Mouse (Mus musculus) mesoderm, embryonic 11.5 days (tissue): ENCODE measurements at regions not wholly inside any gene's neighbourhood (a gene's known extent, or its start where the extent isn't known, plus 50 kb on each side); places are given as distances from the start of the nearest gene placed in this dataset.

Experiments
- DNase-seq: peaks from one replicate; pipeline ENCODE4 v3.0.0-alpha.2; 2012; ENCODE audit warnings: low read depth, low spot score

DNA sequence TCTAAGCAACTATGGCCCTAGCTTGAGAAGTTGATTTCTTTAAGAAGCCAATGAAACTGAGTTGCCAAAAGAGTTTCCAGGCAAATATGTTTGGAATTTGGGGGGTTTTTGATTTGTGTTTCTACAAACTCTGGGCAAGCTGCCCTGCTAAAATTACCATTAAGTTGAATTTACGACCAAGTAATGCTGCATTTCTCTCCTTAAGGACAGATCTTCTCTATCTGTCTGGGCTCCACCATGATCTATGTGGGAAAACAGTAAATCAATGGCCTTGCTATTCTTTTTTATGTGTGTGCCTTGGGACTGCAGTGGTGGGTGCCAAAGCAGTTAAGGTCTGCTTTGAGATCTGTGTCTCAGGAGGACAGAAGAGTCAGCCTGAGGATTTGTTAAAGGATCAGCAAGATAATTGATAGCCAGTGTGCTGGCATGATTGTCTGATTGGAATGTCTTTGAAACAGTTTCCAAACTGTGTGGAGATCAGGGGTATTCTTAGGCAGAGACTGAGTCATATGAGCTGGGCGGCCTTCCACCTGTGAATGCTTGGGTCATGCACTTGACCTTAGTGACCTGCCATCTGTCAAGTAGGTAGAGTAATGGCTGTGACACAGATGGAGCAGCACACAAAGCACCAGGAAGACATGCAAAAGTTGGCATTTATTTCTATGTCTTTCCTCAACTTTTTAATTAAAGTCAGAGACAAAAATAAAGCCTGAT lies 91.1 kb upstream of the Pmch start:
- peak; percentile 70 for DNase-seq

DNA sequence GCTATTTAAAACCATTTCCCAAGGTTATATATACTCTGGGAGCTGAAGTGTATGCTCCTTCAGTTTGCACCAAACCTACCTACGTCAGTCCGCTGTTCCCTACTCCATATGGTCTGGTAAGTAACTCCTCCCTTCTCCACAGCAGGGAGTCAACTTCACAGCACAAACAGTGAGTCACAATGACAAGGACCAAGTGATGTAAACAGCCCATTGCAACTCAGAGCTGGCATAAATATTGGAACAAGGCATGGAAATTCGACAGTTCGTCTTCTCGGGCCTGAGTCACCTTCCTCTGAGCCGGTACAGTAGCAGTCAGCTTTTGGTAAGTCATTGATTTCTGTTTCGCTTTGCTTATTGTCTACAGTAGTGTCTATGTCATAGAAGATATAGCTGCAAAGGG lies 82.2 kb upstream of the Pmch start:
- DNase-seq = no peak

GRCm38 (mm10) chr10:88010866-88011265 lies 80.0 kb upstream of the Pmch start:
- no peak for DNase-seq

- DNase-seq = no peak
These were observed 58.9 kb upstream of the Pmch start for GRCm38 (mm10) chr10:88031978-88032377.
